Mouse (Mus musculus) neural tube, embryonic 11.5 days (tissue): ENCODE results near the gene Ppid. TPM values are rescaled to one million over a fixed set of nuclear protein-coding genes. Genes with fewer than 3 reads are reported as not detected.

Experiments
- ATAC-seq: fragments of 200-750 bp; cut with Nextera tagmentation; 2 replicates; pipeline ENCODE4 v1.8.0; 2017; ENCODE audit warnings: moderate number of reproducible peaks, mild to moderate bottlenecking, moderate TSS enrichment, moderate library complexity; ENCODE audit not compliant: insufficient read depth, low FRiP score, low TSS enrichment
- DNase-seq: peaks from one replicate; pipeline ENCODE4 v3.0.0-alpha.2; 2015; ENCODE audit warnings: low spot score
- H3K27ac ChIP-seq: fragments of 300-500 bp; sonication (generic); 2 replicates; pipeline ENCODE4 v1.5.1; 2014; ENCODE audit warnings: low read depth, mild to moderate bottlenecking, low read length
- H3K27me3 ChIP-seq: fragments of 300-500 bp; sonication (generic); 2 replicates; pipeline ENCODE4 v1.6.1; 2014; ENCODE audit warnings: mild to moderate bottlenecking, low read length, mixed read lengths; ENCODE audit not compliant: control insufficient read depth, insufficient read depth
- H3K36me3 ChIP-seq: fragments of 300-500 bp; sonication (generic); 2 replicates; pipeline ENCODE4 v1.6.1; 2014; ENCODE audit warnings: mild to moderate bottlenecking, low read length, moderate library complexity, mixed read lengths; ENCODE audit not compliant: control insufficient read depth, insufficient read depth
- H3K4me1 ChIP-seq: fragments of 300-500 bp; sonication (generic); 2 replicates; pipeline ENCODE4 v1.6.1; 2014; ENCODE audit warnings: low read length, mixed read lengths; ENCODE audit not compliant: control insufficient read depth, insufficient read depth
- H3K4me2 ChIP-seq: fragments of 300-500 bp; sonication (generic); 2 replicates; pipeline ENCODE4 v1.6.1; 2014; ENCODE audit warnings: low read depth, mild to moderate bottlenecking, moderate library complexity
- H3K4me3 ChIP-seq: fragments of 300-500 bp; sonication (generic); 2 replicates; pipeline ENCODE4 v1.5.1; 2014; ENCODE audit warnings: low read depth, low read length
- H3K9ac ChIP-seq: fragments of 300-500 bp; sonication (generic); 2 replicates; pipeline ENCODE4 v1.6.1; 2014; ENCODE audit warnings: mild to moderate bottlenecking, low read length
- H3K9me3 ChIP-seq: fragments of 300-500 bp; sonication (generic); 2 replicates; pipeline ENCODE4 v1.6.1; 2016; ENCODE audit warnings: low read length; ENCODE audit not compliant: control insufficient read depth
- WGBS: fragments of 180-500 bp; shearing (Covaris S2); extraction: QIAGEN DNeasy Blood & Tissue Kit; methylation state at CpG from one replicate; pipeline ENCODE4 v1.1.7; 2014; 5-methylcytosine and 5-hydroxymethylcytosine counted together
- polyA plus RNA-seq: library from polyadenylated mRNA; unstranded; fragments of >200 nt; fragmentation: Nextera tagmentation; extraction: Ambion mirVana; gene quantifications from 2 replicates; pipeline ENCODE4 v1.2.1, GENCODE M21; 2014

The Ppid gene
- polyA plus RNA-seq, 1 experiment from 2014 or later = 208 TPM

DNA sequence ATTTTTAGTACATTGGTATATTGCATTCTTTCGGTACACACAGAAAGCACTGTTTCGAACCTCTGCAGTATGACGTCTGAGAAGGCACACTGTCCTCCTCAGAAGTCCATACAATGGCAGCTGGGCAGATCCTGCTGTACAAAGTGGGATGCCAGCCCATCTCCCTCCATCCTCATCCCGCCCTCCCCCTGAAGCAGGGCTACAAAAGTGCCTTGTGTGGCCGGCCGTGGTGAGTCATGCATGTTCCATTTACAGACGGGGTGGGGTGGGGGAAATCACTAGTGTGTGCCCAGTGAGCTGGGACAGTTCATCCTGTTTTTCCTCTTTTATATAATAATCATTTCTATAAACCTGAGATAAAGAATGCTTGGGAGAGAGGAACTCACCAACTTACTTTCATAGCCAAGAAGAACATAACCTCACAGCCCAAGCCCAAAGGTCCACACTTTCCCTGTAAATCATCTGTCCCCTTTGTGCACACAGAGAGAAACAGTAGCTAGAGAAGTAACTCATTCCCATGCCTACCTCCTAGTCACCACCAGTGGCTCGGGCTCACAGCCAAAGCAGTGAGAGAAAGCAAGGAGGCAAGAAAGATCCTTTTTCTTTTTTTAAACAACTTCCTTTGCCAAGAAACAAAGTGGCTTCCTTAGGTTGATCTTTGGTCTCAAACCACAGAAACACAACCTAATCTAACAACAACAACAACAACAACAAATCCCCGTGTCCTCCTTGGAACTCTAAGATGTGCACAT, 31.9 kb upstream of the Ppid start:
- DNase-seq = no peak
- no peak for ATAC-seq

DNA sequence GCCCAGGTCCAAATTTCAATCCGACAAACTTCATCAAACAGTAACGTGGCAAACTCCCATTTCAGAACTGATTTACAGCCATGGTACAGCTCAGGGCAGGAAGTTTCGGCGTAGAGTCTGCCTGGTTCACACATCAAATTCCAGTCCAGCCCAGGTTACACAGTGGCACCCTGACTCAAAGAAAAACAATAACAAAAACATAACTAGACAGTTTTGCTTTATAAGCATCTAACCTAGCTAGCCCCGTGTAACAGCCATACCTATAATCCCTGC, 31.4 kb upstream of the Ppid start:
- Histone ChIP-seq H3K4me2 (no peak overlapping the region), H3K9ac (no peak overlapping the region), H3K4me1 (no peaks in the 10 kb centered on the region), H3K9me3 (no peaks in the 10 kb centered on the region), H3K27ac (no peak overlapping the region; the same call in 1 of the 2 replicates), H3K27me3 (no peaks in the 10 kb centered on the region), H3K4me3 (no peak overlapping the region), H3K36me3 (no peaks in the 10 kb centered on the region)
- DNase-seq (no peak), ATAC-seq (no peak)
- WGBS = 80% methylated on average over 5 of the region's 5 CpGs

More for the DNA sequence above, 31.9 kb upstream of the Ppid start:
- Histone ChIP-seq H3K9me3 (no peaks in the 10 kb centered on the region), H3K36me3 (no peaks in the 10 kb centered on the region), H3K4me3 (no peak overlapping the region), H3K27me3 (no peaks in the 10 kb centered on the region), H3K27ac (no peak overlapping the region; the same call in 1 of the 2 replicates), H3K4me2 (no peak overlapping the region), H3K9ac (no peak overlapping the region), H3K4me1 (no peaks in the 10 kb centered on the region)
- 84% methylated on average over 9 of the region's 9 CpGs for WGBS

DNA sequence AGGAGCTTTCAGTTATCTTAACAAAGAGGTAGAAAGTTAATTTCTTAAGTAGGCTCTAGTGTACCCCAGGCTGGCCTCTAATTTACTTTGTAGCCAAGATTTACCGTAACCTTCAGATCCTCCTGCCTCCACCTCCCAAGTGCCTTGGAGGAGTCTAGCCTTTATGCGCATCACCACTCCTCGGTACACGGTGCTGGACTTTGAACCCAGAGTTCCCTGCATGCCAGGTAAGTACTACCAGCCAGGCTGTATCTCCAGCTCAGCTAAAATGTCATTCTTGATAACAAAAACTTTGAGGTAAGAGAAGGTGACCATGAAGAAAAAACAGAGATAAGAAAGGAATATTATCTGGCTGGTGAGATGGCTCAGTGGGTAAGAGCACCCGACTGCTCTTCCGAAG, 30.6 kb upstream of the Ppid start:
- Histone ChIP-seq H3K27ac (no peak overlapping the region), H3K4me3 (no peak overlapping the region), H3K4me2 (no peak overlapping the region), H3K4me1 (no peaks in the 10 kb centered on the region), H3K9me3 (no peaks in the 10 kb centered on the region), H3K27me3 (no peaks in the 10 kb centered on the region), H3K9ac (no peak overlapping the region), H3K36me3 (no peaks in the 10 kb centered on the region)
- 96% methylated on average over 6 of the region's 6 CpGs for WGBS
- ATAC-seq = no peak
- DNase-seq = no peak

DNA sequence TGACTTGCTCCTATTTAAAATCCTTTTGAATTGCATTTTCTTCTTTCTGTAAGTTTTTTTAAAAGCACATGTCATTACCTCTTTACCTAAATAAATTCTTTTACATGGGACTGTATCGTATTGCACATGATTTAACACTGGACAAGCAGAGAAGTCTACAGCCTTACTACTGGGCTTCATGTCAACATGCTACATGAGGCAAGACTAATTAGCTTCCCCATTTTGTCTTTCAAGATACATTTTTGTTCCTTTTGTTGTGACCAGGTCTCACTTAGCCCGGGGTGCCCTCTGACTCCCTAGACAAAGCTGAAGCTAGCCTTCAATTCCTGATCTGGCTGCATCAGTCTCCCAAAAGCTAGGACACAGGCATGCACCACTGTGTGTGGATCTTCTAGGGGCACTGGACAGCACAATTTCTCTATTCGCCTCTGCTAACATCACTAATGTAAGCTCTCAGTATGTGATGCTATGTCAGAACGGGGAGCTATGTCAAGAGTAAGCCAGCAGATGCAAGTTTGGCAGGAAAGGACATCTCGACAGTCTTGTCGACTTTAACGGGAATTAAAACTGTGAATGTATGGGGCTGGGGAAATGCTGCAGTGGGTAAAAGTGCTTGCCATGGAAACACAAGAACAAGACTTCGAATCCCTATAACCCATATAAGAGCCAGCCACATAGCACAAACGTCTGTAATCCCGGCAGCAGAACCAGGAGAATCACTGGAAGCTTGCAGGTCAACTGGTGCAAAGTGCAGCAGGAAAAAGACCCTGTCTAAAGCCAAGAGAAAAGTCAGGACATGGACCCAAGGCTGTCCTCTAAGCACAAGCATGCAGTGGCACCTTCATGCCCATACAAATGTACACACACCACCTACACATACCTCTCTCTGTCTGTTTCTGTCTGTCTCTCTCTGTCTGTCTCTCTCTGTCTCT, 29.1 kb upstream of the Ppid start:
- WGBS = 88% methylated on average over 10 of the region's 10 CpGs

DNA sequence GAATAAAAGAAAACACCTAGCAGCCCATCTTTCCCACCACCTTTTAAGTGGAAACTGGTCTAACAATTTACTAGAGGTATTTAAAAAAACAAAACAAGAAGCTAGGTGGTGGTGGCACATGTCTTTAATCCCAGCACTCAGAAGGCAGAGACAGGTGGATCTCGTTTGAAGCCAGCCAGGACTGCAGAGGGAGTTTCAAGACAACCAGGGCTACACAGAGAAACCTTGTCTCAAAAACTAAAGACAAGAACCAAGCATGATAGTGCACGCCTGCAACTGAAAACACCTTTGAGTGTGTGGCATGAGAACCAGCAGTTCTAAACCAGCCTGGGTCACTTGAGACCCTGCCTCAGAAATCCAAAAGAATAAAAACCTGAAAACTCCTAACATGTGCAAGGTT, 27.6 kb upstream of the Ppid start:
- H3K27me3 ChIP-seq = no peaks in the 10 kb centered on the region
- H3K9me3 ChIP-seq = no peaks in the 10 kb centered on the region
- WGBS = 83% methylated on average over 2 of the region's 2 CpGs
- peaks cover 4% of the 10 kb centered on the region; the same call in 1 of the 2 replicates for H3K4me1 ChIP-seq
- no peak overlapping the region for H3K4me3 ChIP-seq
- ATAC-seq (no peak), DNase-seq (no peak)
- H3K36me3 ChIP-seq = no peaks in the 10 kb centered on the region
- no peak overlapping the region for H3K9ac ChIP-seq
- H3K4me2 ChIP-seq = no peak overlapping the region
- no peak overlapping the region for H3K27ac ChIP-seq

More for the DNA sequence above, 29.1 kb upstream of the Ppid start:
- Histone ChIP-seq H3K27me3 (no peaks in the 10 kb centered on the region), H3K36me3 (no peaks in the 10 kb centered on the region), H3K9ac (no peak overlapping the region), H3K4me1 (peaks cover 3% of the 10 kb centered on the region; the same call in 1 of the 2 replicates), H3K4me2 (no peak overlapping the region), H3K27ac (no peak overlapping the region), H3K9me3 (no peaks in the 10 kb centered on the region), H3K4me3 (no peak overlapping the region)
- DNase-seq (no peak), ATAC-seq (no peak)

DNA sequence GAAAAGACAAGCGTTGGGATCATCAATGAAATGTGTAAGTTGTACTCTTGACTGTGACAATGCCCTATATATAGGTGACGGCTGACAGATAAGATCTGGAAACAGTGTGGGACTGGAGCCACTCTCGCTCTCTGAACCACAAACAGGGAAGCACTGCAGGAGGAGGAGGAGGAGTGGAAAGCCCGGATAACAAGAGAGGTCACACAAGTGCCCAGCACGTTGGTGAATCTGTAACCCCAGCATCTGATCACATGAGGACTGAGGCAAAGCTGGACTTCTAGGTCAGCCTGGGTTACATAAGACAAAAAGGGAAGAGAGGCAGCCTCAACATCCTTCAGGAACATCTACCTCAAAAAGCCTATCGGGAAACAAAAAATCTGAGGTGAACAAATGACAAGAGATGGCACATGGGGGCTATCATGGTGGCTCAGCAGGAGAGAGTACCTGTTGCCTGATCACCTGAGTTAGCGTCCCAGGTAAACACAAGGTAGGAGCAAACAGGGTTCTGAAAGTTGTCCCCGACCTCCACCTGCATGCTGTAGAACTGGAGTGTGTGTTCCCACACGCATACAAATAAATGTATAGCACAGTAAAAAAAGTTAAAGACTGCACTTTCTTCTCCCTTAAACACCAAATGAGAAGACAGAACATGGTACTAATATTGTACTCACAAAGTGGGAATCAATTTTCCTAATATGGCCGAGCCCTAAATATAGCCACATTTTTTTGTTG, 26.1 kb upstream of the Ppid start:
- H3K4me2 ChIP-seq = no peak overlapping the region
- no peaks in the 10 kb centered on the region for H3K36me3 ChIP-seq
- H3K9me3 ChIP-seq = no peaks in the 10 kb centered on the region
- 84% methylated on average over 10 of the region's 10 CpGs for WGBS
- no peak overlapping the region for H3K9ac ChIP-seq
- H3K27ac ChIP-seq = no peak overlapping the region
- DNase-seq (no peak), ATAC-seq (no peak)
- H3K27me3 ChIP-seq = no peaks in the 10 kb centered on the region
- peaks cover 4% of the 10 kb centered on the region; the same call in 1 of the 2 replicates for H3K4me1 ChIP-seq
- no peak overlapping the region for H3K4me3 ChIP-seq

DNA sequence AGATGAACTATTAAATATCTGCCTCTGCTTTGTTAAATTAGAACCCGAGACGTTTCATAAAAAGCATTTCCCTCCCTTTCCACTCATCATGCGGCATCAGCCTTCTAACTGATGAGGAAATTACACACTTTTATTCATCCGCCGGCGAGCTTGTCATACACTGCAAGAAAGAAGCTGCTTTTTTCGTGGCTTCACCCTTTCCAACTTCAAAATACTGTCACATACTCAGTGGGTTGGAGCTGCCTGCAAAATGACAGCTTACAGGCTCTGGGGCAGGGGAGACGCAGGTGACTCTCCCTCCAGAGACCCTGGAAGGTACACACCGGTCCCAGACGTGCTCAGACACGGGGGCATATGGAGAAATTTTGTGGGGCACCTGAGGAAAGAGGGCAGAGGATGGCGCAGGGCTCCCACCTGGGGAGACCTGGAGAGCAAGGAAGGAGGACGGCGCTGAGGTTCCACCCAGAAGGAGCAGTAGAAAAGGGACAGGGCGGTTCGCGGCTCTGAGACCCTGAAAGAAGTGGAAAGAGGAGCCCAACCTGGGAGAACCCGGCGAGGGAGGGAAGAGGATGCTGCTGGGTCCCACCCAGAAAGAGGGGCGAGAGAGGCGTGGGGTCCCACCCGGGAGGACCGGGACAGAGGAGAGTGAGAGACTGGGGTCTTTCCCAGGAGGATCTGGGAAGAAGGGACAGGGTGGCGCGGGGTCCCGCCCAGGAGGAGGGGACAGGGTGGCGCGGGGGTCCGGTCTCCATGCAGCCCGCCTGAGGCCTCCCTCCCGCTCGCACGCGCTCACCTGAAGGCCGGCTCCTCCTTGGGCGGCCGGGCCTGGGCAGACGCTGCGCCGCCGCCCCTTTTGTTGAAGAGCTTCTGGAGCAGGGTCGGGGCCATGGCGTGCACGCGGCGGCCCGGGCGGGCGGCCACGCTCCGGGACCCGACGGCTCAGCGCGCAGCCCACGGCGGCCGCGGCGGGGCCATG, 24.1 kb upstream of the Ppid start:
- peaks cover 4% of the 10 kb centered on the region; the same call in 1 of the 2 replicates for H3K4me1 ChIP-seq
- no peaks in the 10 kb centered on the region for H3K27me3 ChIP-seq
- H3K9me3 ChIP-seq = no peaks in the 10 kb centered on the region
- H3K4me2 ChIP-seq = peak overlapping the region; percentile 92
- no peak for DNase-seq
- peak overlapping the region; percentile 84 for H3K4me3 ChIP-seq
- peak overlapping the region; percentile 64 for H3K27ac ChIP-seq
- no peaks in the 10 kb centered on the region for H3K36me3 ChIP-seq
- H3K9ac ChIP-seq = peak overlapping the region; percentile 84
- peak; percentile 75 for ATAC-seq
- 5% methylated on average over 44 of the region's 60 CpGs for WGBS
